Mouse (Mus musculus) G1E (cell line): ENCODE results near the gene Naa50.

ENCODE experiments used
- CTCF ChIP-seq: IDR thresholded peaks from 2 replicates; pipeline ENCODE4 v1.5.1; 2012; ENCODE audit warnings: low read depth, low read length, inconsistent platforms, mixed read lengths
- POLR2AphosphoS5 ChIP-seq: IDR thresholded peaks from 2 replicates; pipeline ENCODE4 v1.6.1; 2012; ENCODE audit warnings: low read depth, low read length, inconsistent platforms; ENCODE audit not compliant: insufficient replicate concordance

DNA sequence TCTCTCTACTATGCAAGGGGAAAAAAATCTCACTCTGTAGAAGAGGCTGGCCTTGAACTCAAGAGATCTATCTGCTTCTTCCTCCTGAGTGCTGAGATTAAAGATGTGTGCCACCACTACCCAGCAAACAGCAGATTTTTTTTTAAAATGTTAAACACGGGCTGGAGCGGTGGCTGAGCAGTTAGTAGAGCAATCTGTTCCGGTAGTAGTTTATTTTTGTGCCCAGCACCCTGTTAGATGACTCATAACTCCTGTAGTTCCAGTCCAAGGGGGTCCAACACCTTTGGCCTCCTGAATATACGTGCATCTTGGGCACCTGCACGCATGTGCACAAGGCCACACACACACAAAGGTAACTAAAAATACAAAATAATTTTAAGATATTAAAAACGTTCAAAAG is 17.1 kb upstream of the Naa50 start:
- TF ChIP-seq CTCF (no peak), POLR2AphosphoS5 (no peak)
